Mouse (Mus musculus): Measurements from ENCODE around the gene Agap1.

GRCm38 (mm10) chr1:89444014-89444413 lies 10.6 kb upstream of the Agap1 start:
- no peak for TF ChIP-seq CTCF (IDR thresholded peaks at IDR 0.05)
- TF ChIP-seq EP300 (IDR thresholded peaks at IDR 0.05): no peak
